Mouse (Mus musculus): ENCODE measurements around the gene Icosl. TPM values are rescaled to one million over a fixed set of nuclear protein-coding genes. Genes with fewer than 3 reads are reported as not detected.
A peak's percentile ranks its signal among the peaks of the same experiment; 100 is the strongest.
"Not testable (repeated sequence)": the region's sequence is repeated elsewhere in the genome, so short reads cannot be mapped to it uniquely, and the experiment has no call there.

Gene Icosl
- total RNA-seq, 2 experiments from 2014 or later = 1.2 to 1.6 TPM

DNA sequence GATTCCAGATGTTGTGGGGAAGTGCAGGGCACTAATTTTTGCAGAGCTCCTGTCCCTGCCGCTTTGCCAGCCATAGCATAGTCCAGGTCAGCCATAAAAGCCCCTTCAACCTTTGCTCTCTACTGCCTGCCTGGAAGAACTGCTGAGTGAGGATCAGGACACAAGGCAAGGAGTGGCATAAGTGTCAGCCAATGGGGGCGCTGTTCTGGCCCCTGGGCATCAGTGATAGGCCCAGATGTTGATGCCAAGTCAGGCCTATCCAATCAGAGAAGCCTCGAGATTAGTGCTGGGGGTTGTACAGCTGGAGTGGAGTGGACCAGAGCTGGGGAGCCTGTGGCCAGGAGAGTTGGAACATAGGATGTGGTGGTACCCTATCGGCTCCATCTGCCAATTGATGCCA, 1.9 kb upstream of the Icosl start:
- DNase-seq = no peak
- intact Hi-C loops (cut with DNase I) = no loop called here

DNA sequence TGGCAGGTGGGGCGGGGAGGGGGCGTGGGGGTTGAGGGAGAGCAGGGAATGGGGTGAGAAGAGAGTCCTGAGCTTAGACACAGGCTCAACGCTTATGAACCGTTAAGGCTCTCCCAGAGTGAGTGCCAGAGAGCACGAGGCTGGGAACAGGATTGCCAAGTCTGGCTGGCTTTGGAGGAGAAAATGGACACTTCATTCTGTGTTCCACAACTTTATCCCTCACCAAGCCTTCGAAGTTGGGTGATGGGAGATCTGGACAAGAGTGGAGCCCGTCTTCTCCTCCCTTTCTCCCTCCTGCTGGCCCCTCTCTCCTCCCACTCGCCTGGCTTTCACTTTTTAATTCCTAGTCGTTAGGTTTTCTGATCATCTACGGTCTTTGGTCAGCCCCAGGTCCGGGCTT, 561 bp upstream of the Icosl start:
- no peak for DNase-seq
- intact Hi-C loops (cut with DNase I) = loop anchor here (2.0 kb wide), 1 partner anchor 92 kb away; no protein-coding TSS in a partner anchor

DNA sequence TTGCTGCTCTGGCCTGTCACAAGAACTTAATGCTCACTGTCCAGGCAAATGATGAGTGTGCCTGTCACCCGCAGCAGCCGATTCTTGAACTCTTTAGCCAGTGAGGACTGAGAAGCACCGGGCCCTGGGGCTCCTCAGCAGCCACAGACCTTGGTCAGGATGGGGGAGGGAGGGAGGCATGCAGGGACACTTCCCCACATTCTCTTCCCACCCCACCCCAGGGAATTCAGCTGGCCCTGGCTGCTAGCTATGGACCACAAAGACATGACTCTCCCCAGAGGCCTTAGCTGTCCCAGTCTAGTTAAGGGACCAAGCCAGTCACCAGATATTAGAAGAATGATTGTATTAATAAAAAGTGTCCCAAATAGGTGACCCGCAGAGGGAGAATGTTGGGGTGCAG, 5.0 kb downstream of the Icosl start:
- intact Hi-C loops (cut with DNase I) = no loop called here
- DNase-seq = no peak

DNA sequence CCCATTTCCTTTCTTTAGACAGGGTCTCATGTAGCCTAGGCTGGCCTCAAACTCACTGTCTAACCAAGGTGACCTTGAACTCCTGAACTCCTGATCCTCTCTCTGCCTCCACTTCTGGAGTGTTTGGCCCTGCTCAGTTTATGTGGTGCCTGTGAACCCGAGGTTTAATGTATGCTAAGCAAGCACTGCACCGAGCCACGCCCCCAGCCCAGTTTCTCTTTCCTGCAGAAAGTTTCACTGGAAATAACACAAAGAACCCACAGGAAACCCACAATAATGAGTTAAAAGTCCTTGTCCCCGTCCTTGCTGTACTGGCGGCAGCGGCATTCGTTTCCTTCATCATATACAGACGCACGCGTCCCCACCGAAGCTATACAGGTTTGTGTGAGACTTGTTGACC, 5.9 kb downstream of the Icosl start:
- intact Hi-C loops (cut with DNase I) = no loop called here
- no peak for DNase-seq

DNA sequence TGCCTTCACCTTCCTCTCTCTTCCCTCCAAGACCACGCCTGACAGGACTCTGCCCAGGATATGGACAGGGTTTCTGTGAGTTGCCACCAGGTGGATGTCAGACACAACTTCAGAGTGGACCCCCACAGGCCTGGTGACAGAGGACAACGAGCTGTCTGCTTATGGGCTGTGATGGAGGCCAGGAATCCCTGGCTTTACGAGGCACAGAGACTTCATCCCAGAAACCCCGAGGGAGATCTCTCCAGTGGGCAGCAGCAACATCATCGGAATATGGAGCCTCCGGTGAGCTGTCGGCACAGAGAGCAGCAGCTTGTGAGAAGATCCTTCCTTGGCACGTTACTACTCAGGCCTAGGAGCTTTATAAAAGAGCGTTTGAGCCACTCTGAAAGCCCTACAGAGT, 8.8 kb downstream of the Icosl start:
- intact Hi-C loops (cut with DNase I) = no loop called here
- DNase-seq = no peak

DNA sequence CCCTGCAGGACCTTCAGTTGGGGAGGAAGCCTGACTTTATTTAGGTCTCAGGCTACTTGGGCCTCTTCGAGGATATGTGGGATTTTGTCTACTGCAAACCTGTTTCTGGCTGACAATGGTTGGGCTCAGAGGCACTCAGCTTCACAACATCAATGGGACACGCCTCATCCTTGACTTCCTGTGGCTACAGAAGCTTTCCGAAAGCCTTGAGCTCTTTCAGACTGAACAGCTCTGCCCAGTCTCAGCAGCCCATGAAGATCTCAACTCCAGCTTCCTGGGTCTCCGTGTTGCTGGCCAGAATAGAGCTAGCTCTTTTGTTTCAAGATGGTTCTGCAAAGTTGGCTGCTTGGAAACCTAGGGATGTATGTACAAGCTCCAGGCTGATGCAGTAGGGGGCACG, 9.2 kb downstream of the Icosl start:
- intact Hi-C loops (cut with DNase I) = no loop called here
- no peak for DNase-seq

DNA sequence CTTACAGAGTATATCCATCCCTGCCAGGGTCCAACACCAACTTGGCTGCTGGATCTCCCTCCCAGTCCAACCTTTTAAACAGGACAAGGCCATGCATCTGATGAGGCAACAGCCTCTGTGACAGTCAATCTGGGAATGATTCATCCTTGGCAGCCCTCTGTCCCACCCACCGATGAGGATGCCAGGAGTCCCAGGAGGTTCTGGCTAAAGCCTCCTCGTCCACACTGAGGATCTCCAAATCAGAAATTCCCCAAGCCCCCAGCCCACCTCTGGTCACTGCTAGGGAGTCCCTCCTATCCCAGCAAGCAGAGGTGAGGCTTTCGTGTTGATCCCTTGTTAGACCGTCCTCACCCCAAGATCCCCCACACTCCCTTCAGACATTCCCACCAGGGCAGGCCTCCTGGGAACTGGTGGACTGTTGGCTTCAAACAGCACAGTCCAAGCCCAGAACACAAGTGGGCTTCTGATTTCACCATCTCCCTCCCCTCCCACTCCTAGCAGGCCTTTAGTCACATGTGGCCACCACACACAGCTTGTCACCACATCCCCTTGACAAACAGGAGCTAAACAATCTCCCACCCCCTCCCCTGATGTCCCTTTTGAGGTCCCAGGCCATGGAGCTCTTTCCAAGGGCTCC, 11.0 kb downstream of the Icosl start:
- intact Hi-C loops (cut with DNase I) = no loop called here
- peak; percentile 43 to 54 for DNase-seq

DNA sequence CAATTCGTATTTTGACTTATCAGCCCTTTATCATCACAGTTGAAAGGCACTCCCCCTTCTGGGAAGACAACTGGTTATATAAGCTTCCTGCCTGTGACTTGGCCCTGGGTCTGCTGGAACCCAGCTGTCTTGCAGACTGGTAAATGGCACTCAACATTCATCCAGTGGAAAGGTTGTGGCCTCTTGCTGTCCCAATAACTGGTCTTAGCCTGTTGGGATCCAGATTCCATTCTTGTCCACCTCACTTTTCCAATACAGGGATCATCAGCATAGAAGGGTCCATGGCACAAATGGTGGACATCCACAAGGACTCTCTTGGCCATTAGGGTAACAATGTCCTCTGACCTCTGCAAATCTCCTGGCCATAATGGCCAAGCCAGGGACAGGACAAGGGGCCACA, 15.0 kb downstream of the Icosl start:
- no peak for DNase-seq
- intact Hi-C loops (cut with DNase I) = no loop called here

DNA sequence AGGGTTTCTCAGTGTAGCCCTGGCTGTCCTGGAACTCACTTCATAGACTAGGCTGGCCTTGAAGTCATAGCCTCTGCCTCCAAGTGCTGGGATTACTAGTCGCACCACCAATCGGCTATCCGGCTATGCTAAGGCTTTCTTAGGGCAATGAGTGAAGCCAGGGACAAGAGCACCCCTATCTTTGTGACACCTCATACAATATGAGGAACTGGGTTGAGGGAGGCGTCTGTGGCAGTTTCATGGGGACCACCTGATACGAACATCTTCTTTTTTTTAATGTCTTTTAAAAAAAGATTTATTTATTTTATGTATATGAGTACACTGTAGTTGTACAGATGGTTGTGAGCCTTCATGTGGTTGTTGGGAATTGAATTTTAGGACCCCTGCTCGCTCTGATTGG, 16.6 kb downstream of the Icosl start:
- DNase-seq = no peak
- intact Hi-C loops (cut with DNase I) = no loop called here

DNA sequence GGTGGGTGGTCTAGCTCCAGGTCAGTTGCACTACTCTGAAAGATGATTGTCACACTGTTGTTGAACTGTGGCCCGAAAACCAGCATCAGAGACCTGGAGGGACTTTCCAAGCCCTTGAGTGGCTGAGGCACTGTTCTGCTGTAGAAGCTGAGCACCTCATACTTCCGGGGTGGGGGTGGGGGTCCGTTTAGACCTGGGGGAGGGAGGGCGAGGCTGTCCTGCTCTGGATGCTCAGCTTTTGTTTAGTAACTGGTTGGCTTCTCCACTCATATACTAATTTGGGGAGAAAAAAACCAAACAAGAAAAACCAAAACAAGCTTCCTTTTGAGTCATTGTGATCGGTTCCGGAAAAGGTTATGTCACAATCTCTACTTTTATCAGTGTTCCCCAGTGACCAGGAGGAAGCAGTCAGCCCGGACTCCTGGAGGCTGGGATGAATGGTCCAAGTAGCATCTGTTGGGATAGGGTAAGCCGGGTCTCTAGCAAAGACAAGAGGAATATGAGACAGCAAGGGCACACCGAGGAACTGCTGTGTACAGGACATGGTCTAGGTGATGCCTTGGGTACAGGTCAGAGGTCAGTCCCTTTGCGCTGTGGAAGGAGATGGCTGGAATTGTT, 17.5 kb downstream of the Icosl start:
- DNase-seq = no peak
- intact Hi-C loops (cut with DNase I) = no loop called here

DNA sequence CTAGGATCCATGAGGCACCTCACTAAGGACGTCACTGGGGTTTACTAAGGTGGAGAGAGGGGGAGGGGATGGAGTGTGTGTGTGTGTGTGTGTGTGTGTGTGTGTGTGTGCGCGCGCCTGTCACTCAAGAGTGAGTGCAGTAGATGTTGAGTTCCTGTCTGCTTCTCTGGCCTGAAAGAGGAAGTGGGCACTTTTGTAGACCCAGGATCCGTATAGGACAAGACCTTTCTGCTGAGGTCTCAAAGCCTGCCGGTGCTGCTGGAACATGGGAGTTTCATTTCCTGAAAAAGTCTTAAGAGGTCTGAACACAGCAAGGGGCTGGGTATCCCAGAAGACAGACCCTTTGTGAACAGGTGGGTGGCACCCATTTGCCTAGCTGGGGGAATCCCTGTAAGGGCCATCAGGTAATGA, 18.0 kb downstream of the Icosl start:
- intact Hi-C loops (cut with DNase I) = no loop called here
- no peak for DNase-seq

DNA sequence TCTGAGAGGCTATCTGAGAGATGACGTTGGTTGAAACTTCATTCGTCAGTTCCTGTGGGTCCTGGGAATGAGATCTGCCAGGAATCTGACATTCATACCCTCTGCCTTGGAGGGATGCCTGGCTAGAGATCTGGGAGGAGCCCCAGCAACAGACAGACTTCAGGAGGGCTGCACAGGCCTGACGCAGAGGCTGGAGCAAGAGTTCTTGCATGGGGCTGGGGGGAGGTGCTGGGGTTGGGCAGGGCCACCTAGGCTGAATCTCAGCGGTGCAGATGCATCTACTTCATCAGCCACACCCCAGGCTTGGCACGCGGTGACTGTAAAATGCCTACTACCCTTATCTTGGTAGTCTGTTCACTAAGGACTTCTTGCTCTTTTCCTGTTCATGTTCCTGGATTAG, 21.1 kb downstream of the Icosl start:
- no peak for DNase-seq
- intact Hi-C loops (cut with DNase I) = no loop called here

DNA sequence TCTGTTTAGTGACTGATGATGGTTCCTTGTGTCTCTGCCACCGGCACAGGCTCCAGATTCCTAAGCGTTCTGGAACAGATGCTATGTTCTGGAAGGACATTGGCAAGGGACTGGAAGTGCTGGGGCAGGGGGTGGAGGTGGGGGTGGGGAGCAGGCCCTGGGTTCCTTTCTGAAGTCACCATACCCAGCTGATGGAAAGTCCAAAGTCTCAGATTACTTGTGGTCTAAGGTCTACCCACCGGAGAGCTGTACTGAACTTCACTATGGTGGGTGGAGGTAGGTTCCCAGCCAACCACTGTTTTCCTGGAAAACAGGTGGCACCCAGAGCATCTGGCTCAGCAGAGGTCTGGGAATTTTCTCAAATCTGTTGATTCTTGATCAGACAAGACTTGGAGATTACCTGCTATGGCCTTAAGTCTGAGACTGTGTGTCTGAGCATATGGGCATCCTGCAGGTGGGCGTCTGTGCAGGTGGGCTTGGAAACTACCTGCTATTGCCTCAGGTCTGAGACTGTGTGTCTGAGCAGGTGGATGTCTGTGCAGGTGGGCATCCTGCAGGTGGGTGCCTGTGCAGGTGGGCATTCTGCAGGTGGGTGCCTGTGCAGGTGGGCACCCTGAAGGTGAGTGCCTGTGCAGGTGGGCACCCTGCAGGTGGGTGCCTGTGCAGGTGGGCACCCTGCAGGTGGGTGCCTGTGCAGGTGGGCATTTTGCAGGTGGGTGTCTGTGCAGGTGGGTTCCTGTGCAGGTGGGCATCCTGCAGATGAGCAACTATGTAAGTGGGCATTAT, 21.8 kb downstream of the Icosl start:
- no peak for DNase-seq
- intact Hi-C loops (cut with DNase I) = no loop called here

DNA sequence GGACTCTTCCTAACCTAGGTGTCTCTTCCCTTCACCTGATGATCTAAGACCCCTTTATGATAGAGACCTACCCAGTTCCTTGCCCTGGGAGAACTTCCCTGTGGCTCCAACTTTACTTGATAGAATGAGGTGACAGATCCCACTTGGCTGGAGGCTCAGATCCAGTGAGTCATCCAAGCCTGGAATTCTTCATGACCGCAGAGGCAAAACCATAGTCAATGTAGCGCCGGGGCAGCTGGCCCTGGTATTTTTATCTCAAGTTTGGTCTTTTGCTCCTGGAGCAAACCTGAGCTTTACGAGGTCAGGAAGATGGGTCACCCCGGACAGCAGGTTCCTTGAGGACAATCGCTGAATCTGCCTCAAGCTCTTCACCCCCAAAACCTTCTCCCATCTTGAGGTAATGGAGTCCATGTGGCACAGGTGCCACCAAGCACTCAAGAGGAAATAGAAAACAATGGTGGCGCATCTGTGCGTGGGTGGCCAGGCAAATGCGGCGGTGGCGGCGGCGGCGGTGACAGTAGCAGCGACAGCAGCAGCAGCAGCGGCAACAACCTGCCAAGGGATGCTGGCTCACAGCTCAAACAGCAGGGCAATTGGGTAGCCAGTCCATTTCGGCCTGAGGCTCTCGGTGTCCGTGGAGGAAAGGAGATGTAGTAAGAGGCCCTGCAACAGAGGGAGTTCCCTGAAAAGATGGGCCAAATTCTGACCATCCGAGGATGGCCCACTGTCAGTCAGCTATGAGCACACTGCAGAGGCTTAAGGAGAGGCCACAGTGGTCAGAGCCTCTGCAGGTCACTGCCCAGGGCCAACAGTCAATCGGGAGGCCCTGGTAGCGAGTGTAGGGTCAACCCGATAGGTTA, 23.0 kb downstream of the Icosl start:
- intact Hi-C loops (cut with DNase I) = no loop called here

DNA sequence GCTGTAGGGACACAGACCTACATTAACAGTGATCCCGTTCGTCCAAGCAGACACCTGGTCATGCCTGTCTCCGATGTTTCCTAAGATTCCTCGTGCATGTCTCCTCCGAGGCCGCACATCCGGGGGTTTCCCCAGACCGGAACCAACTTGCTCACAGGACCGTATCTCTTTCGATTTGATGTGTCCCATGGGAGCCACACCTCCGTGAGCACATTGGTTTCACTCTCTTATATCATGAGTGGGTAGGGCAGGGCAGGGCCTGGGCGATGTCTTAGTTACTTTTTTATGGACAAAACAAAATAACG, 23.6 kb downstream of the Icosl start:
- DNase-seq = no peak
- intact Hi-C loops (cut with DNase I) = no loop called here

More for the DNA sequence above, 23.0 kb downstream of the Icosl start:
- DNase-seq = no peak

DNA sequence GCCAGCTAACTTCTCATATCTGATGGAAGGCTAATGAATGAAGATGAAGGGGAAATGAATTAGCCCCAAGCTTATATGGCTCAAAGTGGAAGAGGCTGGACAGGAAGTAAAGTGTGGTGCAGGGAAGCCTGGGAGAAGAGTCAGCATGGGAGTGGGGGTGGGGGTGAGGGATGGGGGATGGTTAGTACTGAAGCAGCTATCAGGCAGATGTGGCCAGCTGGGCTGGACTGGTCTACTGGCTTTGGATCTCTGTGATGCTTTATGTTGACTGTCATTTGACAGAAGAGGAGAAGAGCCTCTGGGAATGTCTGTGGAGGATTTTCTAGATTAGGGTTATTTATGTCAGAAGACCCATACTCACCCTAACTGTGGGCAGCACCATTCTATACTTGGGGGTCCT, 26.1 kb downstream of the Icosl start:
- intact Hi-C loops (cut with DNase I) = no loop called here
- no peak for DNase-seq

DNA sequence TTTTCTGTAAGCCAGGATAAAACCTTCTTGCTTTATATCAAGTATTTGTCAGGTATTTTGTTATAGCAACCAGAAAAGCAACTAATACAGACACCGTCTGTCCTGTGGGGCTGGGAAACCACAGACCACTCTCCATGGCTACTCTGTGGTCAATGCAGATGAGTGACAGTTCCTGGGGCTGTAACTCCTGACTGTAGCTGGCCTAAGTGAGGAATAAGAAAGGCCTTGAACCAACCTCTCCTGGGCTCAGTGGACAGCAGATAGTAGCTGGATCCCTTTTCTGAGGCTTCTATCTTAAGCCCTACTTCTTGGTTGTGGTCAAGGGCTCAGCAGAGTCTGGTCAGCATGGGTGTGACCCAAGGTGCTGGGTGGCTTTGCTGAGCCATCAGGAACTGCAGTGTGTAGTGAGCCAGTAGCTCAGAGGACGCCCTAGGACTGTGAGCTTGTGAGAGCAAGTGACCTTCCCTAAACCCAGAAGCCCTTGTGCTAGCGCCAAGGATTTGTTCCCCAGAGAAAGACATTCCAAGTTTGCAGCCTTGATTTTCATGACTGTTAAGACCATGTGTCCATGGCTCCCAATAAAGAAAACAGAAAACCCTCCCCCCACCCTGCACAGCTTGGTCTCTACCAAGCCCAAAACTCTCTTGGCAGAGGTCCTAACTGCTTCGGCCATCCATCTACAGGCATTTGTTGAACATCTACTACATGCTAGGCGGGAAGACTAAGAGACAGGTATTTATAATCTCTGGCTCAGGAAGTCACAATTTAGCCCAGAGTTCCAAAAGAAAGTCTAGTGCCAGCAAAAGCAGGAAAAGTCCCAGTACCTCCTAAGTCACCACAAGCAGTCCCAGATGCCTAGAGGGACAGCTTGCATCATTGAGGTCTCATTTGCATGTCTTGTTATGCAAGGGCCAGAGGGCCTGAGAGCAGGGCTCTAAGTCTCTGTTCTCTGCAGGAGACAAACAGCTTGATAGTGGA, 27.1 kb downstream of the Icosl start:
- no peak for DNase-seq
- intact Hi-C loops (cut with DNase I) = no loop called here

DNA sequence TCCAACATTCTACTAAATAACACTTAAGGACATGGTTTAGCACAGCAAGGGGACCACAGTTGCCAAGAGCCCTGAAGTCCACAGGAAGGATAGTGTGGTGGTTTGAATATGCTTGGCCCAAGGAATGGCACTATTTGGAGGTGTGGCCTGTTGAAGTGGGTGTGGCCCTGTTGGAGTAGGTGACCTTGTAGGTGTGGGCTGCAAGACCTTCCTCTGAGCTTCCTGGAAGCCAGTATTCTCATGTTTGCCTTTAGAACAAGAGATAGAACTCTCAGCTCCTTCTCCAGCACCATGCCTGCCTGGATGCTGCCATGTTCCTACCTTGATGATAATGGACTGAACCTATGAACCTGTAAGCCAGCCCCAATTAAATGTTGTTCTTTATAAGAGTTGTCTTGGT, 30.8 kb downstream of the Icosl start:
- not testable (repeated sequence) for DNase-seq
- intact Hi-C loops (cut with DNase I) = loop anchor here (2.0 kb wide), 1 partner anchor 57 kb away; the partner anchor contains the start of gene Aire

DNA sequence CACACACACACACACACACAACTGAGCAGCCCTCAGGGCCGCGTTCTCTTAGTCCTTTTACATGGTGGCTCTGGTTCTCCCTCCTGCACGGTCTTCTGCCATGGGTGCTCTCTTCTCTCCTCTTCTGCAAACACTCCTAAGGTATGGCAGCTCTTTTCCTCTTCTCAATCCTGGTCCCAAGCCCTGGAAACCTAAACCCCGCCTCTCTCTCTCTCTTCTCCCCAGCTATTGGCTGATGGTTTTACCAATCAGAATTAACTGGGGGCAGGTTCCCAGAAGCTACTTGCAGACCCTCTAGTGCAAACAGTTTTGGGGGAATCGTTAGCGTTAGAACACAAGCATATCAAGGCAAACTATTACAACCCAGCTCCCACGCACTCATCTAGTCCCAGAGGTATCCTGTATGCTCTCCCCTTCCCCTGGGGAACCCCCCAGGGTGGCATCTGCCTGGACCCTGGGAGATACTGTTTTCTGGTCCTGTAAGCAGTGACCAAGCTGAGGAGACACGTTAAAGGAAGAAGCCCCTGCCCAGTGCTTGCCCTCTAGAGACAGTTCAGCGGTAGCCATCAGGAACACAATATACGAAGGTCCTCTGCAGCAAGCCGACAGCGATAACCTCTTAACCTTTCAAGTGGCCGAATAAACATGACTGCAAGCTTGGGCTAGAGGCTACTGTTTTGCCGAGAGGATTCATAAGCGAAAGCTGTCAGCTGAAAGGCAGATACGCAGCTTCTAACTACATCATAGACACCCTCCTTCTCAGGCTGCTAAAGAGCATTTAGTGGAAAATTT, 32.1 kb downstream of the Icosl start:
- no peak for DNase-seq
- intact Hi-C loops (cut with DNase I) = no loop called here

All from gastrocnemius, postnatal 36 days (tissue).